Mouse (Mus musculus) lung, postnatal 36 days (tissue): ENCODE data around the gene Nlgn2.

Source experiments
- DNase-seq: peaks from one replicate; pipeline ENCODE4 v3.0.0; 2022; ENCODE audit warnings: mixed read lengths

Gene Nlgn2

DNA sequence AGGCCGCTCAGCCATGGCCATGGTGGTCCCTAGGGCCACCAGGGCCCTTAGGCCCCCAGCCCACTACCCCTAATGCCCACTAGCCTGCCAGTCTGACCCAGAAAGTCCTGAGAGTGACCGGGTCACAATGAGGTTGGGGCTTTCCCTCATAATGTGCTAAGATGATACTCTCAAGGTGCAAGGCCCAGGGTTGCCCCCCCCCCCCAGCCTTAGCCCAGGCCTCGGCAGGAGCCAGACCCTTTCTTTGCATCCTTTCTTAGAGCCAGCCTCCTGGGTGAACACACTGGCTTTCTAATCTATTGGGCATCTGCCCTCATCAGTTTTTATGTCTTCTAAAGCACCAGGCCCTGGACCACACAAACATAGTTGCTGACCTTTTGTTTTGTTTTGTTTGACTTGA lies 15.5 kb downstream of the Nlgn2 start, which contains the start of gene Spem1:
Gene Spem1 (minus strand): TSS at position 101 of the 400 bp plus-strand sequence.
- DNase-seq, result no peak

DNA sequence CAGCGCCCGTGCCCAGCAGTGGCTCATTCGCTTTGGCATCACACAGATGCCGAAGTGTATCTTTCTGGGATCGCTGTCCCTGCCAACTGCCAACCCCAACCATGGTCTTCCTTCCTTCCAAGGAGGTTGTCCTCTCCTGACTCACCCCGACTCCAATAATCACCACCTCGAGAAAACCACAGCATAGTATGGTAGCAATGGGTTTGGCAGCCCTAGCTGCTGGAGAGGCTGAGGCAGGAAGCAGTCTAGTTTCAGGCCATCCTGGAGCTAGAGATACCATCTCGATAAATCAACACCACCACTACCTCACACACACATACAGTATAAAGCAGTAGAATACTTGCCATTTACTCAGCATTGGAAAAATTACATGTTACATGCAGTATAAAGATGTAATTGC lies 18.7 kb downstream of the Nlgn2 start:
- no peak for DNase-seq

DNA sequence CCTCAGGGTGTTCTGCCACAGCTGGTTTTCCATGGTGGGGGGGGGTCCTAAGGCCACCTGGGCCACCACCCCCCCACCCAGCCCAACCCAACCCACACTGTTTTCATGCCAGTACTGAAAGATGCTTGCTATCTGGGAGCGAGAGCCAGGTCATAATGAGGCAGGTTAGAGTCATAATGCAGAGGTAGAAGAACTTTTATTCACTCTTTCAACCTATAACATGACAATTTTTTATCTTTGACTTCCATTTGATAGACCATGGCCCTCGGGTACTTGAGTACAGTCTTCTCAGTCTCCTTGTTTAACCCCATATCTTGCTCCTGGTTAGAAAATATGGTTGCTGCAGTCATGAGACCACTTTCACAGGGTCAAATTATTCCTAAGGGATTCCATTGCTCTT lies 19.2 kb downstream of the Nlgn2 start, which contains the start of gene Spem2:
Gene Spem2 (minus strand): TSS at position 101 of the 400 bp plus-strand sequence.
- no peak for DNase-seq

- no peak for DNase-seq
Measured at GRCm38 (mm10) chr11:69816520-69816919, 21.1 kb downstream of the Nlgn2 start.

DNA sequence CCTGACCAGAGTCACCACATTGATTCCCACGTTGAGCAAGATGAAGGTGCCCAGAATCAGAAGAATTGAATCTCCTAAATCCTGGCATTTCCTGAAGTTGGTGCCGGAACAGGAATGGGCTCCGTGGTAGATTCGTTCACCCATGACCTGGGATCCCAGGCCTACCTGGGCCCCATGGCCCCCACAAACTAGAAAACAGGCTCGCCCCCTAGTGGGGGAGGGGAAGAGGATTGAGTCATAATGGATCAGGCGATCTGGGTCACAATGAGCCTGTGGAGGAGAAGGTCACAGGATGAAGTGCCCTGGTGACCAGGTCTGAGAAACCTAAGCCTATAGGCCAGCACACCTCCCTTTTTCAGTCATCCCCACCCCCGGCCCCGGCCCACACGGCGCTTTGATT lies 22.4 kb downstream of the Nlgn2 start, which contains the start of gene Gm39566:
Gene Gm39566 (minus strand): TSS at position 144 of the 400 bp plus-strand sequence.
- no peak for DNase-seq

DNA sequence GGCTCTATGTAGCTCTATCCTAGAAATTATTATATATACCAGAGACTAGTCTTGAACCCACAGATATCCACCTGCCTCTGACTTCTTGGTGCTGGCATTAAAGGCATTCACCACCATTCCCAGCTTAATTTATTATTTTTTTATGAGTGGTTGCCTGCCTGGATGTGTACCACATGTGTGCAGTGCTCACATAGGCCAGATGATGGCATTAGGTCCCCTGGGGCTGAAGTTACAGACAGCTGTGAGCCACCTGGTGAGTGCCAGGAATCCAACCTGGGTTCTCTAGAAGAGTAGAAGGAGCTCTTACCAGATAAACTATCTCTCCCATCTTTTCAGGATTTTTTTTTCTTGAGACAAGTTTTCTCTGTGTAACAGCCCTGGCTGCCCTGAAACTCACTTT lies 27.3 kb downstream of the Nlgn2 start:
- no peak for DNase-seq

GRCm38 (mm10) chr11:69807641-69808040 lies 29.9 kb downstream of the Nlgn2 start:
- DNase-seq, result no peak

GRCm38 (mm10) chr11:69806378-69806777 lies 31.2 kb downstream of the Nlgn2 start:
- DNase-seq, result no peak

DNA sequence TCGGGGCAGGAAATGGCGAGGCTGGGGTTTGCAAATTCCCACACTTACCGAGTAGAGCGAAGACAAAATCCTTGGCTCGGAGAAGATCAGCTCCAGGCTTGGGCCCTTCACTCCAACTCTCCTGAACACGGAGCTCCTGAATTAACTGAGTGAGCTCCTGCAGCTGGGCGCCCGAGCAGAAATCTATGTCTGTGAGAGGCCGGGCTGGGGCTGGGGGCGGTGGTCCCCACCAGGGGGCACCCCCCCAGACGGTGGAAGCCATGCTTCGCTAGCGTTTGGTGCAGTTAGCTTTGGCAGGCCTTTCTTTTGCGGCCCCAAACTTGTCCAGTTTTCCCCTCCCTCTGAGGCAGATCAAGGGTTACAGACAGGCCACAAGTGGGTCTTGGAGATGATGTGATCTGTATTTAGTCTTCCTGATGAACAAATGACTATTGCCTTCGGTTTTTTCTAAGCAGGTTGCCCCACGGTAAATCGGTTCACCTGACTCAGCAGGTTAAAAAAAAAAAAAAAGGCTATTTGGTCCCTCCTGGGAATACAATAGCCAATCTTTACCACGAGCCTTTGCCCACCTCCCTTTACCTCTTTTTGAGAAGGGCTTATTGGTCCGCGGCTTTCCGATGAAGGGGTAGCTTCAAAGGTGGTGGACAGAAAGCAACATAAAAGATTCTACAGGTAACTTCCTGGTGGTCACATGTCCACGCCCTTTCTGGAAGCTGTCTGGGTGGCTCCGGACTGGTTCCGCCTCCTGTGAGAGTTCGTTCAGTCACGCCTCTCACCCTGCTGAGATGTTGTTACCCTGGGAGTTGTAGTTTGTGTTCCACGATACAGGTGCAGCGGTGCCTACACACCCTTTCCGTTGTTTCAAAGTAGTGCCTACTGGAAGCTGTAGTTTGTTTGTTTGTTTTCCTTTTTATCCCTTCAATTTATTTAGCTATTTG lies 32.3 kb downstream of the Nlgn2 start, which contains the start of gene Tmem102:
Gene Tmem102 (minus strand): TSS at position 653 of the 938 bp plus-strand sequence.
- DNase-seq, result peak; percentile 87

DNA sequence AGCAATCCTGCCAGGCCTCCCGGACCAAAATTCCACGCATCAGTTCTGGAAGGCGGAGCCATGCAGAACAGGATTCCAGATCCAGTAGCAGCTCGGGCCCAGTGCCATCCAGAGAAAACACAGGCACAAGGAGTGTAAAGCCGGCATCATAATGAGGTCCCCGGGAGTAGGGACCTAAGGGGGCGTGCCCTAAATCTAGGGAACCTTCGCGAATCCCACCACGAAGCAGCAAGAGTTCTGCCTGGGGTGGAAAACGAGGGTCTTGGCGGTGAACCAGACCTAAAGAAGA lies 33.0 kb downstream of the Nlgn2 start:
- peak; percentile 53 for DNase-seq

GRCm38 (mm10) chr11:69803786-69804651 lies 33.6 kb downstream of the Nlgn2 start:
- DNase-seq, result peak; percentile 84

- DNase-seq, result no peak
Measured at GRCm38 (mm10) chr11:69803328-69803727, 34.3 kb downstream of the Nlgn2 start.

GRCm38 (mm10) chr11:69802648-69803105 lies 34.9 kb downstream of the Nlgn2 start:
- peak; percentile 91 for DNase-seq

GRCm38 (mm10) chr11:69801379-69801977 lies 36.1 kb downstream of the Nlgn2 start, which contains the start of gene Fgf11:
TSS of gene Fgf11 (minus strand) at chr11:69801857.
- no peak for DNase-seq

DNA sequence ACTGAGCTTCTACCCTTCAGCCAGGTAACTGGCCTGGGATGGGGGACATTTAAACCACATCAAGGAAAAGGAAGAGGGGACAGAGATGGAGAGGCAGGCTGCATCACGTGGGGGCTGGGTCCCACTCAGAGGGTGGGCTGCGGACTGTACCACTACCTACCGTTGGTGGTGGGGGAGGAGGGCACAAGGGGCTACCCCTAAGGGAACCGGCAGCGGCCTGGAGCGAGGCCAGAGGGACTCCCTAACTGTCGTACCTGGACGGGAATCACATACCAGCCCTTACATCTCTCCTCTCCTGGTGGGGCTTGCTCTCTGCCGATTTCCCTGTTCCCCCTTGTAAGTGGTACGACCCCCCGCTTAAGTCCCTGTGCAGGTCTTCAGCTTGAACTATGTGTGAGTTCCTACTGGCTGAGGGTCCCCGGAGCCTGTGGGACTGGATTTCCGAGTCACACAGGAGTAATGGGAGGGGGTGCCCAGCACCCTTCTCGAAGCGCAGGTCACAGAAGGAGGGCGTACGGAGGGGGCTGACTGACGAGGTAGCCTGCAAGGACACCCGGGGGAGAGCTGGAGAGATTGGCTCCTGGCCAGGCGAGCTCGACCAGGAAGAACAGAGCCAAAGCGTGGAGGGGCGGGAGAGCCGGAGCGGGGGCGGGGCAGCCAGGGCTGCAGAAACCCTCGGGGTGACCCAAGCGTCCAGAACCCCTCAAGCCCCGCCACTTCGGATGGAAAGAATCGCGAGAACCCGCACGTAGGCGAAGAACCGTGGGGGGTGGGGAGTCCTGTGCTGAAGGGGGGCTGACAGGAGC lies 37.0 kb downstream of the Nlgn2 start:
- peak; percentile 56 for DNase-seq

GRCm38 (mm10) chr11:69800138-69800391 lies 37.5 kb downstream of the Nlgn2 start:
- DNase-seq, result no peak

DNA sequence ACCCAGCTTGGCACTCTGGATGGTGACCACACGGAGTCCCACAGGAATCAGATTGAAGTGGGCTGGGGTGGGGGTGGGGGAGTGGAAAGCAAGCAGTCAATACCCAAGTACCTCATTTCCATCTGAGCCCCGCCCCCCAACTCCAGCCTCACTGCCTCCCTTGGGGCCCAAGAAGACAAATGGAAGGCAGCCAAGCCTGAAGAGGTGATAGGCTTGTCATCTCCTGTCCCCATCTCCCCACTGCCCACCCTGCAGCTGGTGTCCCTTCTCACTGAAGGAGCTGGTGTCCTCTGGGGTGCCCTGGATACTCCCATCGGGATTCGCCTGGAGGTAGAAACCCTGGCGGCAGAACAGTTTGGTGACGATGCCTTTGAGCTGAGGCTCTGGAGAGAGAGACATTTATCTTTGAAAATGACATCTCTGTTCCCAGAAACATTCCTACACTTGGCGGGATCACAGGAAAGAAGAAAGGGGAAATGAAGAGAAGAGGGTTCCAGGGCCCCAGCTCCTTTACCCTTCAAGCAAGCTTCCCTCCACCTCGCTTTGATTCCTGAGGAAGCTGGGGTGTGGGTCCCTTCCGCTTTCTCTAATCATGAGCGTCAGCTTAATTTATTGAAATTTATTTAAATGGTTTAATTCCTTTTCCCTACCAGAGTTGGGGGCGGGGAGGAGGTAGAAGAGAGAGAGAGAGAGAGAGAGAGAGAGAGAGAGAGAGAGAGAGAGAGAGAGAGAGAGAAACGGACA lies 38.0 kb downstream of the Nlgn2 start:
- no peak for DNase-seq

DNA sequence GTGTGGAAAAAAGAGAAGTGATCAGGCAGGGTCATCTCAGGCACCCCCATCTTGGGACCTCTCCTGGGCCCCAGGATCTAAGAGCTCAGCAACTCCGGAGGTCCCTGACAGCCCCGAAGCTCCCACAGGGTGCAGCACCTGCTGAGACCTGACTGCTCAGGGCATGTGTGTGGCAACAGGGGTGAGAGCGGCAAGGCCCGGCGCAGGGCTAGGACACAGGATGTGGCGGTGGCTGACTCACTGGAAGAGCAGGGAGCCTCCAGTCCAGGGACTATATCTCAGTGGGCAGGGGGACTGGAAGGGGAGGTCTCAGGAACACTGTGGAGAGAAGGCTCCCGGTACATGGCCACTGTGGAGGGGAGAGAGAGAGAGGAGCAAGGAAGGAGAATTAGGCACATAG lies 39.7 kb downstream of the Nlgn2 start:
- no peak for DNase-seq

DNA sequence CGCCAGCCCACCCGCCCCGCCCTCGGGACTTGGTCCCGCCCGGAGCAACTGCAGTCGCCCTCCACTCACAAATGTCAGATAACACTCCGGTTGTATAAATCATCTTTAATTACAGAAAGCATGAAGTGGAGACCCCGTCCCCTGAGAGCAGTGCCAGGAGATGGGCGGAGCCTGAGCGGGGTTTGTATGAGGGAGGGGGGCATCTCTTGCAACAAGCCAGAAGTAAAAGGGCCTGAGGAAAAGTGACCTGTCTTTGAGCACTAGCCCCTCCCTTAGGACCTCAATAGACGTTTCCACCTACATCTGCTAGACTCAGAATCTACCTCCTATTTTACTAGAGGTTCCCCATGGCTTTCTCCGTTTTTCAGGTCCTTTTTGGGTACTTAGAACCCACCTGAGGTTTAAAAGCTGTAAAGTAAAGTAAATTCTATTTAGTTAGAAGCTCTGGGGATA lies 41.6 kb downstream of the Nlgn2 start:
- DNase-seq, result no peak

DNA sequence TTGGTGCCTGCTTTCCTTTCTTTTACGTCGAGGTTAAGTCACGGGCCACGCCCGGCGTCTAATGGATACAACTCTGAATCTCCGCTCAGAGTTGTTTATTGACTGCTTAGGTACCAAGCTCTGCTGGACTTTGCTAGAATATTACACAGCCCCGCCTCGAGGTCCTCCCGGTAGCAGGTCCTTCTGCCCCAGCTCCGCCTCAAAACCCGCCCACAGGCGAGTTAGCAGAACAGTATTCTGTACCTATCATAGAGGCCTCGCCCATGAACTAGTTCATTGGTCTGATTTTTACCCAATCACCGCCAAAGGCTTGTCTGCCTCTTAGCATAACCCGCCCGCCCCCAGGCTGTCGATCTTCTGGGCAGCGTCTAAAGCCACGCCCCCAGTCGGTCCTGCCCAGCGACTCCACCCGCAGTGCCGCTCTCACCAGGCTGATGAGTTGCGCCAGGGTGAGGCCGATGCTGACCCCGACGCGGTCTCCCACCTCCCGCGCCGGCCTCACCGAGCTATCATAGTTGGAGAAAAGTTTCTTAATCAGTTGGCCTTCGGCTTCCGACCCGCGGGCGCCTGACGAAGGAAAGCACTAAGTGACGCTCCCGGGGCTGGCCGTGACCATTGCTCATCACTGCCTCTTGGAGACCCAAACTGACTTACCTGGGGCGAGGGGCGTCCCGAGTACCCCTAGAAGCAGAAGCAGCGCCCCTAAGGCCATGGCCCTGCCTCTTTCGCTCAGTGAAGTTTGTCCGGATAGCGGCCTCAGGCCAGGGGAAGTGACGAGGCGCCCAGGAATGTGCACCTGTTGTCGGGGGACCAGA lies 42.2 kb downstream of the Nlgn2 start, which contains the start of gene Chrnb1:
Gene Chrnb1 (minus strand): TSS at position 776 of the 815 bp plus-strand sequence.
- DNase-seq, result peak; percentile 99
